Comparison of ENCODE assay signal across 8 mouse cellular contexts in the genomic region with DNA sequence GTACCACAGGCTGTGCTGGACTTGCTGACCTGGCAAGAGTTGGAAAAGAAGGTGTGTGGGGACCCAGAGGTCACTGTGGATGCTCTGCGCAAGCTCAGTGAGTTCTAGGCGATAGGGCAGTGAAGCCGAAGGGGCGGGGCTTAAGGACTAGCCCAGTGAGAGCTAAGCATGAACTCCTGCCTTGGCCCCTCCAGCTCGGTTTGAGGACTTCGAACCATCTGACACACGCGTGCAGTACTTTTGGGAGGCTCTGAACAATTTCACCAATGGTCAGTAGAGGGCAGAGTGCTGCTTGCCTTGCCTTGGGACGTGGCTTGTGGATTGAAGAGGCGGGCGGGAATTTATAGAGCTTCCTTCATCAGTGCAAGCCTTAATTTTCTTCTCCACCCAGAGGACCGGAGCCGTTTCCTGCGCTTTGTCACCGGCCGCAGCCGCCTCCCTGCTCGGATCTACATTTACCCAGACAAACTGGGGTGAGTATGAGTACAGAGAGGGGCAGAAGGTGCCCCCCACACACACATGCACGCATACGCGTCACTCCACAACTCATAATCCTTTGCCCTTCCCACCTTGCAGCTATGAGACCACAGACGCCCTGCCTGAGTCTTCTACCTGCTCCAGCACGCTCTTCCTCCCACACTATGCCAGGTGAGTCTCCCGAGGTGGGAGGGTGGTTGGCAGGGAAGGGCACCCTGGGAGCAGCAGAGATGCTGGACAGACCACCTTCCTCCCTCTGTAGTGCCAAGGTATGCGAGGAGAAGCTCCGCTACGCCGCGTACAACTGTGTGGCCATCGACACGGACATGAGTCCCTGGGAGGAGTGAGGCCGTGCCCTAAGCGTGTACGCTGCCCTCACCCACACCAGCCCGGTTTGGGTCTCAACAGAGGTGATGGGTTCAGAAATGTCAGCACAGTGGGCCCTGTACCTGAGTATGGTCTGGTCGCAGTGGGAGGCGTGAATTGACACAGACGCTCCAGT. TPM values are rescaled to one million over a fixed set of nuclear protein-coding genes. Genes with fewer than 3 reads are reported as not detected.
DNase-seq lines count a peak whose midpoint lies in the region; ATAC-seq lines count a peak whose summit lies in the region.

No protein-coding gene starts in this region.

- peak overlapping the region; percentile 10; the same call in 1 of the 2 replicates for H3K4me3 ChIP-seq in limb, embryonic 15.5 days
- H3K4me3 ChIP-seq in midbrain, embryonic 14.5 days (replicated peaks; ENCODE audit: low read depth, low read length): no peak overlapping the region
- H3K4me3 ChIP-seq in stomach, embryonic 15.5 days (replicated peaks): no peak overlapping the region

- peaks cover 20% of the 10 kb centered on the region for H3K4me1 ChIP-seq in limb, embryonic 15.5 days
- no peaks in the 10 kb centered on the region for H3K4me1 ChIP-seq in midbrain, embryonic 14.5 days (ENCODE audit: control insufficient read depth, insufficient read depth, low read length)
- H3K4me1 ChIP-seq in stomach, embryonic 15.5 days: no peaks in the 10 kb centered on the region; the same call in 1 of the 2 replicates

- H3K9me3 ChIP-seq in limb, embryonic 15.5 days: no peaks in the 10 kb centered on the region
- no peaks in the 10 kb centered on the region for H3K9me3 ChIP-seq in midbrain, embryonic 14.5 days (ENCODE audit: control insufficient read depth, low read length)
- H3K9me3 ChIP-seq in stomach, embryonic 15.5 days: no peaks in the 10 kb centered on the region

- H3K9ac ChIP-seq in limb, embryonic 15.5 days: no peak overlapping the region; the same call in 1 of the 2 replicates
- H3K9ac ChIP-seq in midbrain, embryonic 14.5 days (replicated peaks; ENCODE audit: low read length): no peak overlapping the region
- no peak overlapping the region for H3K9ac ChIP-seq in stomach, embryonic 15.5 days

- peak; percentile 64 for DNase-seq in urinary bladder, postnatal 14 days (ENCODE audit: low spot score)
- DNase-seq in urinary bladder, postnatal 10 days (ENCODE audit: low spot score): no peak
- DNase-seq in gastrocnemius, postnatal 4 days (ENCODE audit: low spot score in 2 of 2): peak; percentile 44 to 61
- peak; percentile 91 for DNase-seq in kidney, adult 11 months
- DNase-seq in midbrain, embryonic 14.5 days: peak; percentile 84

- H3K27me3 ChIP-seq in limb, embryonic 15.5 days: no peaks in the 10 kb centered on the region
- no peaks in the 10 kb centered on the region for H3K27me3 ChIP-seq in midbrain, embryonic 14.5 days (ENCODE audit: control insufficient read depth, insufficient read depth, low read length)
- H3K27me3 ChIP-seq in stomach, embryonic 15.5 days (replicated peaks): no peaks in the 10 kb centered on the region

- H3K4me2 ChIP-seq in limb, embryonic 15.5 days: peak overlapping the region; percentile 22; the same call in 1 of the 2 replicates
- no peak overlapping the region for H3K4me2 ChIP-seq in midbrain, embryonic 14.5 days (ENCODE audit: low read length)
- no peak overlapping the region for H3K4me2 ChIP-seq in stomach, embryonic 15.5 days

- 50% methylated on average over 38 of the region's 38 CpGs for WGBS in limb, embryonic 15.5 days
- WGBS in midbrain, embryonic 14.5 days: 54% methylated on average over 38 of the region's 38 CpGs
- 53% methylated on average over 38 of the region's 38 CpGs for WGBS in stomach, embryonic 15.5 days

- H3K36me3 ChIP-seq in limb, embryonic 15.5 days: peaks cover 55% of the 10 kb centered on the region
- peaks cover 64% of the 10 kb centered on the region for H3K36me3 ChIP-seq in midbrain, embryonic 14.5 days (ENCODE audit: control insufficient read depth, insufficient read depth, low read length)
- peaks cover 3% of the 10 kb centered on the region; the same call in 1 of the 2 replicates for H3K36me3 ChIP-seq in stomach, embryonic 15.5 days

- peak; percentile 82 for ATAC-seq in common myeloid progenitor, adult 5-6 weeks (replicated peaks; ENCODE audit: low read depth, poor library complexity, severe bottlenecking)
- no peak for ATAC-seq in limb, embryonic 15.5 days (ENCODE audit: insufficient number of reproducible peaks, low FRiP score, low TSS enrichment, low read depth)
- ATAC-seq in midbrain, embryonic 14.5 days (ENCODE audit: low FRiP score, low TSS enrichment): peak; percentile 27; the same call in 1 of the 2 replicates
- peak; percentile 61; the same call in 1 of the 2 replicates for ATAC-seq in stomach, embryonic 15.5 days (ENCODE audit: insufficient read depth, low FRiP score, low read depth)

- no peak overlapping the region for H3K27ac ChIP-seq in limb, embryonic 15.5 days
- no peak overlapping the region for H3K27ac ChIP-seq in midbrain, embryonic 14.5 days (replicated peaks; ENCODE audit: low read depth, low read length)
- no peak overlapping the region for H3K27ac ChIP-seq in stomach, embryonic 15.5 days

RNA-seq across cellular contexts. Expression of gene Hectd3, which starts 7.7 kb away (rescaled TPM):
- total RNA-seq in common myeloid progenitor, adult 5-6 weeks (2017): 11.0 and 13.2 TPM in 2 replicates
- total RNA-seq in gastrocnemius, postnatal 4 days (2021): 10 to 100 TPM; 22.8 to 23.2 TPM
- polyA plus RNA-seq in limb, embryonic 15.5 days (2015; fragmentation: Nextera tagmentation; extraction: Ambion mirVana): 11.2 and 11.5 TPM in 2 replicates
- 17.2 and 18.6 TPM in 2 replicates for polyA plus RNA-seq in midbrain, embryonic 14.5 days (2014; fragmentation: Nextera tagmentation; extraction: Ambion mirVana)
- polyA plus RNA-seq in stomach, embryonic 15.5 days (2015; fragmentation: Nextera tagmentation; extraction: Ambion mirVana): 10.0 and 10.1 TPM in 2 replicates

RNA-seq across cellular contexts. Expression of gene Urod, which starts 8.6 kb away (rescaled TPM):
- 69.2 and 87.5 TPM in 2 replicates for total RNA-seq in common myeloid progenitor, adult 5-6 weeks (2017)
- total RNA-seq in gastrocnemius, postnatal 4 days (2021): 10 to 100 TPM; 63.3 to 64.2 TPM
- polyA plus RNA-seq in limb, embryonic 15.5 days (2015; fragmentation: Nextera tagmentation; extraction: Ambion mirVana): 85.3 and 90.8 TPM in 2 replicates
- 48.6 and 54.8 TPM in 2 replicates for polyA plus RNA-seq in midbrain, embryonic 14.5 days (2014; fragmentation: Nextera tagmentation; extraction: Ambion mirVana)
- polyA plus RNA-seq in stomach, embryonic 15.5 days (2015; fragmentation: Nextera tagmentation; extraction: Ambion mirVana): 82.0 and 97.4 TPM in 2 replicates

RNA-seq across cellular contexts. Expression of gene Eif2b3, which starts 16.4 kb away (rescaled TPM):
- total RNA-seq in common myeloid progenitor, adult 5-6 weeks (2017): 41.6 and 48.6 TPM in 2 replicates
- 10 to 100 TPM; 25.1 to 28.3 TPM for total RNA-seq in gastrocnemius, postnatal 4 days (2021)
- 44.3 TPM in 2 replicates for polyA plus RNA-seq in limb, embryonic 15.5 days (2015; fragmentation: Nextera tagmentation; extraction: Ambion mirVana)
- 49.7 and 52.0 TPM in 2 replicates for polyA plus RNA-seq in midbrain, embryonic 14.5 days (2014; fragmentation: Nextera tagmentation; extraction: Ambion mirVana)
- polyA plus RNA-seq in stomach, embryonic 15.5 days (2015; fragmentation: Nextera tagmentation; extraction: Ambion mirVana): 35.3 and 36.4 TPM in 2 replicates
